Mouse (Mus musculus): ENCODE data around the gene Tmem80.

- TF ChIP-seq CTCF (IDR thresholded peaks at IDR 0.05; ENCODE audit: low read depth, low read length) (no peak), GATA1 (IDR thresholded peaks at IDR 0.05; ENCODE audit: borderline replicate concordance, low read length) (no peak)
Measured at GRCm38 (mm10) chr7:141335044-141335579, 7.6 kb downstream of the Tmem80 start.

Data from G1E (cell line).